Mouse (Mus musculus) bone marrow macrophage, adult 2 months (primary cell): ENCODE data around the gene Ina.

Experiments used
- CTCF ChIP-seq: IDR thresholded peaks from 2 replicates; pipeline ENCODE4 v1.5.1; 2012; ENCODE audit warnings: low read depth, mild to moderate bottlenecking, low read length, moderate library complexity
- POLR2A ChIP-seq: IDR thresholded peaks from 2 replicates; pipeline ENCODE4 v1.6.1; 2012; ENCODE audit warnings: mild to moderate bottlenecking, low read depth, low read length, borderline replicate concordance

- TF ChIP-seq POLR2A (no peak), CTCF (no peak)
Observed at GRCm38 (mm10) chr19:47012521-47013130, 1.9 kb upstream of the Ina start.
